ENCODE assay signal across 7 mouse cellular contexts in genomic region chr11:120233441-120234135, GRCm38 (mm10). TPM values are rescaled to one million over a fixed set of nuclear protein-coding genes. Genes with fewer than 3 reads are reported as not detected.
DNase-seq lines count a peak whose midpoint lies in the region; ATAC-seq lines count a peak whose summit lies in the region.

No protein-coding gene starts in this region.

- H3K4me3 ChIP-seq in midbrain, embryonic 12.5 days = peak overlapping the region; percentile 97

- under 1% methylated on average over 50 of the region's 51 CpGs for WGBS in midbrain, embryonic 12.5 days

- peaks cover 22% of the 10 kb centered on the region for H3K4me1 ChIP-seq in midbrain, embryonic 12.5 days

- H3K36me3 ChIP-seq in midbrain, embryonic 12.5 days = peaks cover 7% of the 10 kb centered on the region; the same call in 1 of the 2 replicates

- H3K9me3 ChIP-seq in midbrain, embryonic 12.5 days = no peaks in the 10 kb centered on the region

- ATAC-seq in midbrain, embryonic 12.5 days (ENCODE audit: low FRiP score, low read depth) = no peak

- intact Hi-C loops in gastrocnemius, postnatal 36 days (cut with DNase I) = loop anchor here (1.0 to 2.0 kb wide), 2 partner anchors 45 to 73 kb away; no protein-coding TSS in a partner anchor

- DNase-seq in right cerebral cortex, adult 18-20 months = peak; percentile 49
- no peak for DNase-seq in right cerebral cortex, postnatal 36 days (ENCODE audit: low spot score in 2 of 2)
- peak; percentile 76 for DNase-seq in cerebellum, adult 9-10 months
- peak; percentile 17 to 62 for DNase-seq in gastrocnemius, postnatal 36 days
- peak; percentile 52 for DNase-seq in kidney, postnatal 14 days
- peak; percentile 40 for DNase-seq in thymus, postnatal 14 days

- H3K4me2 ChIP-seq in midbrain, embryonic 12.5 days (replicated peaks) = peak overlapping the region; percentile 90

- H3K27ac ChIP-seq in midbrain, embryonic 12.5 days (replicated peaks) = peak overlapping the region; percentile 99

- peak overlapping the region; percentile 100 for H3K9ac ChIP-seq in midbrain, embryonic 12.5 days (replicated peaks)

- H3K27me3 ChIP-seq in midbrain, embryonic 12.5 days = no peaks in the 10 kb centered on the region

RNA-seq across cellular contexts. Expression of gene Bahcc1, which starts 0.8 kb away (rescaled TPM):
- 1 to 10 TPM; 2.3 to 4.1 TPM for total RNA-seq in gastrocnemius, postnatal 36 days (2021)
- 25.1 and 26.1 TPM in 2 replicates for polyA plus RNA-seq in midbrain, embryonic 12.5 days (2016; fragmentation: Nextera tagmentation; extraction: Ambion mirVana)

Comparison
In these comparisons a context has a peak if more than half of its experiments do, and no peak if none do; other contexts are left out.
1. DNase-seq: peak in right cerebral cortex, adult 18-20 months (single experiment), cerebellum, adult 9-10 months (single experiment), gastrocnemius, postnatal 36 days (2 of 2), kidney, postnatal 14 days (single experiment) and thymus, postnatal 14 days (single experiment); none in right cerebral cortex, postnatal 36 days (0 of 2).